14 mouse cellular contexts compared by ENCODE assay signal in genomic region chr13:43766786-43767680, GRCm38 (mm10). TPM values are rescaled to one million over a fixed set of nuclear protein-coding genes. Genes with fewer than 3 reads are reported as not detected.
DNase-seq lines count a peak whose midpoint lies in the region; ATAC-seq and TF ChIP-seq lines count a peak whose summit lies in the region.
"Had no signal": no experiment of that assay in that cellular context is flagged by ENCODE, and none has a peak within 500 bp of the region (broad histone marks: within the 10 kb centered on the region; RNA-seq: fewer than 3 reads in every experiment).

No protein-coding gene starts in this region.

- H3K4me3 ChIP-seq in forebrain, embryonic 12.5 days (replicated peaks): no peak overlapping the region
- H3K4me3 ChIP-seq in hindbrain, postnatal 0 days (ENCODE audit: low read length): no peak overlapping the region
- no peak overlapping the region for H3K4me3 ChIP-seq in lung, adult 2 months (replicated peaks; ENCODE audit: extremely low read depth, low read depth, low read length)
- H3K4me3 ChIP-seq: heart, embryonic 12.5 days; liver, embryonic 13.5 days; neural tube, embryonic 12.5 days; stomach, embryonic 15.5 days had no signal

- WGBS in forebrain, embryonic 12.5 days: 55% methylated on average over 7 of the region's 7 CpGs
- 36% methylated on average over 7 of the region's 7 CpGs for WGBS in hindbrain, postnatal 0 days
- WGBS in lung, adult 2 months: 88% methylated on average over 7 of the region's 7 CpGs

- TF ChIP-seq CTCF in hindbrain, postnatal 0 days (IDR thresholded peaks at IDR 0.05; ENCODE audit: low read depth): no peak
- no peak for TF ChIP-seq CTCF in lung, adult 2 months (IDR thresholded peaks at IDR 0.05; ENCODE audit: insufficient read depth, low read length)

- TF ChIP-seq POLR2A in lung, adult 2 months (IDR thresholded peaks at IDR 0.05; ENCODE audit: borderline replicate concordance, extremely low read depth, low read depth, low read length): no peak

- peak; percentile 60 for DNase-seq in A20 (ENCODE audit: low read depth, low spot score)
- peak; percentile 57 to 60 for DNase-seq in B cell, adult 2 months
- peak; percentile 71 for DNase-seq in hindbrain, postnatal 0 days (ENCODE audit: low spot score)
- no peak for DNase-seq in embryo, embryonic 11 days
- no peak for DNase-seq in lung, adult 2 months
- DNase-seq in lung, adult 18-20 months: no peak
- DNase-seq: cerebellum, adult 11-12 months; liver, embryonic 13.5 days had no signal

- no peaks in the 10 kb centered on the region for H3K36me3 ChIP-seq in forebrain, embryonic 12.5 days (replicated peaks)
- H3K36me3 ChIP-seq in hindbrain, postnatal 0 days (ENCODE audit: insufficient read depth, low read length): no peaks in the 10 kb centered on the region
- H3K36me3 ChIP-seq: heart, embryonic 12.5 days; liver, embryonic 13.5 days; neural tube, embryonic 12.5 days; stomach, embryonic 15.5 days had no signal

- H3K9ac ChIP-seq in forebrain, embryonic 12.5 days: no peak overlapping the region
- H3K9ac ChIP-seq in hindbrain, postnatal 0 days (replicated peaks; ENCODE audit: low read length): no peak overlapping the region
- H3K9ac ChIP-seq: heart, embryonic 12.5 days; liver, embryonic 13.5 days; neural tube, embryonic 12.5 days; stomach, embryonic 15.5 days had no signal

- H3K27me3 ChIP-seq in forebrain, embryonic 12.5 days: no peaks in the 10 kb centered on the region
- H3K27me3 ChIP-seq in hindbrain, postnatal 0 days (ENCODE audit: insufficient read depth, low read length): no peaks in the 10 kb centered on the region
- H3K27me3 ChIP-seq: heart, embryonic 12.5 days; liver, embryonic 13.5 days; neural tube, embryonic 12.5 days; stomach, embryonic 15.5 days had no signal

- H3K9me3 ChIP-seq in forebrain, embryonic 12.5 days: no peaks in the 10 kb centered on the region
- no peaks in the 10 kb centered on the region for H3K9me3 ChIP-seq in hindbrain, postnatal 0 days (ENCODE audit: low read length)
- H3K9me3 ChIP-seq: heart, embryonic 12.5 days; liver, embryonic 13.5 days; neural tube, embryonic 12.5 days; stomach, embryonic 15.5 days had no signal

- ATAC-seq in forebrain, embryonic 12.5 days (ENCODE audit: low FRiP score): peak; percentile 67
- ATAC-seq in hindbrain, postnatal 0 days: peak; percentile 83
- ATAC-seq: intestine, postnatal 0 days had no signal

- H3K4me2 ChIP-seq in forebrain, embryonic 12.5 days: no peak overlapping the region
- no peak overlapping the region for H3K4me2 ChIP-seq in hindbrain, postnatal 0 days (ENCODE audit: low read depth, low read length)
- H3K4me2 ChIP-seq: heart, embryonic 12.5 days; liver, embryonic 13.5 days; neural tube, embryonic 12.5 days; stomach, embryonic 15.5 days had no signal

- H3K27ac ChIP-seq in forebrain, embryonic 12.5 days: 0 out of 2 replicates have a peak overlapping the region, but pooled peaks have one; percentile 48
- H3K27ac ChIP-seq in hindbrain, postnatal 0 days: peak overlapping the region; percentile 41; the same call in 1 of the 2 replicates
- H3K27ac ChIP-seq: liver, embryonic 13.5 days; neural tube, embryonic 12.5 days; stomach, embryonic 15.5 days had no signal

- peaks cover 9% of the 10 kb centered on the region for H3K4me1 ChIP-seq in forebrain, embryonic 12.5 days
- no peaks in the 10 kb centered on the region for H3K4me1 ChIP-seq in hindbrain, postnatal 0 days (ENCODE audit: insufficient read depth, low read length)
- no peaks in the 10 kb centered on the region for H3K4me1 ChIP-seq in lung, adult 2 months (ENCODE audit: control insufficient read depth, insufficient read depth, low read length)
- H3K4me1 ChIP-seq: liver, embryonic 13.5 days; stomach, embryonic 15.5 days had no signal

RNA-seq across cellular contexts. Expression of gene Cd83, which starts 17.5 kb away (rescaled TPM):
- 3.7 and 3.9 TPM in 2 replicates for polyA plus RNA-seq in forebrain, embryonic 12.5 days (2016; fragmentation: Nextera tagmentation; extraction: Ambion mirVana)
- total RNA-seq in hindbrain, postnatal 0 days (2014; rRNA removed): 43.7 and 45.4 TPM in 2 replicates
- 38.5 and 38.6 TPM in 2 replicates for polyA plus RNA-seq in hindbrain, postnatal 0 days (2015; fragmentation: Nextera tagmentation; extraction: Ambion mirVana)
- polyA plus RNA-seq in lung, adult 2 months (2012; rRNA removed): 6.9 and 7.5 TPM in 2 replicates
- total RNA-seq: MEL had no signal

Comparison
In these comparisons a context has a peak if more than half of its experiments do, and no peak if none do; other contexts are left out.
1. DNase-seq: peak in A20 (single experiment), B cell, adult 2 months (2 of 2) and hindbrain, postnatal 0 days (single experiment); none in embryo, embryonic 11 days (single experiment), lung, adult 2 months (single experiment) and lung, adult 18-20 months (0 of 2).